Mouse (Mus musculus) lung, adult 2 months (tissue): Measurements from ENCODE around the gene Entpd2.

Experiments used
- CTCF ChIP-seq: fragments of 200-500 bp; IDR thresholded peaks from 2 replicates; pipeline ENCODE4 v1.5.1; 2011; ENCODE audit warnings: mild to moderate bottlenecking, low read length, control low read depth; ENCODE audit not compliant: insufficient read depth
- POLR2A ChIP-seq: fragments of 200-500 bp; IDR thresholded peaks from 2 replicates; pipeline ENCODE4 v1.6.1; 2011; ENCODE audit warnings: low read depth, mild to moderate bottlenecking, control low read depth, low read length, borderline replicate concordance; ENCODE audit errors: extremely low read depth

DNA sequence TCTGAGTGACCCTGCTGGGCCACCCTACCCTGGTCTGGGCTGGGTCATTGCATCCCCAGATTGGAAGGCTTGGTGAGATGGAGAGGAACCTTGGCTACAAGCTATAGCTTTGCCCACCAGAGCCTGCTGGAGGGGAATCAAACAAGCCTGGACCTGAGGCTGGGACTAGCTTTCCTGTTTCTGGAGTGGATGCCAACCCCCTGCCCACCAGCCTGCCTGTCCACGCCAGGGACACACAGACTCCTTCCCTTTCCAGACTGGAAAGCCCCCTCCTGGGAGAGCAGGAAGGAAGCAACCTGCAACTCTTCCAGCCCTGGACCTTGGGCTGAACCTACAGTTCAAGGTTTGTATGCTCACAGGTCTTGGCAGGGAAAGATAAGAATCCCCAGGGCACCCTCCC is 28.0 kb downstream of the Entpd2 start:
- TF ChIP-seq CTCF = no peak
- TF ChIP-seq POLR2A = no peak
